Mouse (Mus musculus): ENCODE measurements around the gene Olfr1443.
"Not testable (repeated sequence)": the region's sequence is repeated elsewhere in the genome, so short reads cannot be mapped to it uniquely, and the experiment has no call there.

- not testable (repeated sequence) for TF ChIP-seq CTCF (IDR thresholded peaks at IDR 0.05; ENCODE audit: borderline replicate concordance, control insufficient read depth, extremely low read depth, insufficient read depth, low read length, poor library complexity); POLR2A (IDR thresholded peaks at IDR 0.05; ENCODE audit: control insufficient read depth, extremely low read depth, insufficient read depth, low read length, poor library complexity)
These were observed 43.0 kb downstream of the Olfr1443 start for GRCm38 (mm10) chr19:12720919-12721318.
